Mouse (Mus musculus) kidney, adult 2 months (tissue): ENCODE measurements around the gene Slc9b2. TPM values are rescaled to one million over a fixed set of nuclear protein-coding genes. Genes with fewer than 3 reads are reported as not detected.

Experiments
- DNase-seq: peaks from one replicate; pipeline ENCODE4 v3.0.0; 2021
- H3K27ac ChIP-seq: fragments of 200-500 bp; 2 replicates; pipeline ENCODE4 v1.5.1; 2012; ENCODE audit warnings: low read depth, low read length, control low read depth, inconsistent platforms; ENCODE audit not compliant: insufficient read depth
- H3K27me3 ChIP-seq: fragments of 200-500 bp; replicated peaks from 2 replicates; pipeline ENCODE4 v1.6.1; 2012; ENCODE audit warnings: mild to moderate bottlenecking, moderate library complexity, low read length, inconsistent platforms; ENCODE audit not compliant: control insufficient read depth, insufficient read depth
- H3K36me3 ChIP-seq: fragments of 200-500 bp; 2 replicates; pipeline ENCODE4 v1.6.1; 2012; ENCODE audit warnings: mild to moderate bottlenecking, moderate library complexity, low read length, inconsistent platforms; ENCODE audit not compliant: control insufficient read depth, insufficient read depth
- H3K4me1 ChIP-seq: fragments of 200-500 bp; 2 replicates; pipeline ENCODE4 v1.6.1; 2011; ENCODE audit warnings: low read length; ENCODE audit not compliant: control insufficient read depth, insufficient read depth
- H3K4me3 ChIP-seq: fragments of 200-500 bp; 2 replicates; pipeline ENCODE4 v1.5.1; 2011; ENCODE audit warnings: mild to moderate bottlenecking, low read depth, low read length, control low read depth; ENCODE audit not compliant: insufficient read depth
- CTCF ChIP-seq: fragments of 200-500 bp; conservative IDR thresholded peaks from 2 replicates; pipeline ENCODE4 v1.5.1; 2011; ENCODE audit warnings: low read depth, mild to moderate bottlenecking, control low read depth, low read length, moderate library complexity, mixed read lengths; ENCODE audit not compliant: insufficient read depth, insufficient read length
- POLR2A ChIP-seq: fragments of 200-500 bp; IDR thresholded peaks from one replicate; pipeline ENCODE4 v1.6.1; 2011; ENCODE audit warnings: low read depth, low read length, control low read depth
- WGBS: fragments of 180-500 bp; shearing (Covaris S2); methylation state at CpG from one replicate; pipeline ENCODE4 v1.1.7; 2018; 5-methylcytosine and 5-hydroxymethylcytosine counted together
- polyA plus RNA-seq: library from polyadenylated mRNA; depleted of rRNA; stranded (reverse); fragments of >200 nt; gene quantifications from 2 replicates; pipeline ENCODE4 v1.2.3, GENCODE M21; 2012

Gene Slc9b2
- polyA plus RNA-seq, 1 experiment: 0.59 TPM

DNA sequence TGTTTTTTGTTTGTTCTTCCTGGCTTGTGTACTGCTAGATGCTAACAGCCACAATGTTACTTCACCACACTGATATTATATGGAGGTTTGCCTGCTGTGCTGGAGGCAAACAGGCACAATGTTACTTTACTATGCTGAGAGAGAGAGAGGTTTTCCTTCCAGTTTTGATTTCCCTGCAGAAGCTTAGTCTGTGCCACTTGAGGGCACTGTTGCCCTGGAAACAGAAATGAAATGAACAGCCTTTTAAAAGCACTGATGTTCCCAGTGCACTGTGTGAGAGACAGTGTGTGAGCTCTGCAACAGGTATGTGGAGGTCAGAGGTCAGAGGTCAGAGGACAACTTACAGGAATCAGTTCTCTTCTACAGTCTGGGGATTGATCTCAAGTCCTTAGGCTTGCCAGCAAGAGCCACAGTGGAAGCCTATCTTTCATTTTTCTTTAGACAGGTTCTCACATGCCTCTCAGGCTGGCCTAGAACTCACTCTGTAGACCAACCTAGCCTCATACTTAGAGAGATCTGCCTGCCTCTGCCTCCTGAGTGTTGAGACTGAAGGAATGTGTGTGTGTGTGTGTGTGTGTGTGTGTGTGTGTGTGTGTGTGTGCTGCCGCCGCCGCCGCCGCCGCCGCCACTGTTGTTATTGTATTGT, 17.1 kb upstream of the Slc9b2 start:
- WGBS: 98% methylated on average over 7 of the region's 7 CpGs
- peak; percentile 51 for DNase-seq
- H3K4me1 ChIP-seq: peaks cover 2% of the 10 kb centered on the region; the same call in 1 of the 2 replicates
- no peaks in the 10 kb centered on the region for H3K27me3 ChIP-seq
- TF ChIP-seq CTCF (peak; percentile 61), POLR2A (no peak)
- H3K4me3 ChIP-seq: no peak overlapping the region
- H3K36me3 ChIP-seq: peaks cover 3% of the 10 kb centered on the region; the same call in 1 of the 2 replicates
- H3K27ac ChIP-seq: no peak overlapping the region

DNA sequence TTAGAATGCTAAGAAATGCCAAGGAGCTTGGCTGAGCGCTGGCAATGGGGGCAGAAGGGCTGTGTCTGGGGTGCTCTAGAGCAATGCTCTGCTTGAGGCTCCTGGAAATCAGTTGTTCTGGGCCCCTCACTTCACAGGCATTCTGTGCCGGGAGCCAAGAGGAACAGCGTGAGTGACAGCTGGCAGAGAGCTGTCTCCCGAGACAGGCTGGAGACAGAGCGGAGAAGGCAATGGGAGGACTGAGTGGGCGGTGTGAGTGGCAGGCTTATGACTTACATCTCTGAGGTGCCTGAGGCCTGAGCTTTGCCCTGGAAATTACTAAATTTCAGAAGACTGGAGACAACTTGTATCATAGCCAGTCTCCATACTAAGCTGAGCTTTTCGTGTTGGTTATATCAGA, 13.8 kb upstream of the Slc9b2 start:
- 65% methylated on average over 7 of the region's 7 CpGs for WGBS
- Histone ChIP-seq H3K36me3 (peaks cover 3% of the 10 kb centered on the region; the same call in 1 of the 2 replicates), H3K4me3 (no peak overlapping the region), H3K4me1 (peaks cover 2% of the 10 kb centered on the region; the same call in 1 of the 2 replicates), H3K27ac (no peak overlapping the region), H3K27me3 (no peaks in the 10 kb centered on the region)
- DNase-seq: no peak
- no peak for TF ChIP-seq POLR2A
- TF ChIP-seq CTCF: no peak

DNA sequence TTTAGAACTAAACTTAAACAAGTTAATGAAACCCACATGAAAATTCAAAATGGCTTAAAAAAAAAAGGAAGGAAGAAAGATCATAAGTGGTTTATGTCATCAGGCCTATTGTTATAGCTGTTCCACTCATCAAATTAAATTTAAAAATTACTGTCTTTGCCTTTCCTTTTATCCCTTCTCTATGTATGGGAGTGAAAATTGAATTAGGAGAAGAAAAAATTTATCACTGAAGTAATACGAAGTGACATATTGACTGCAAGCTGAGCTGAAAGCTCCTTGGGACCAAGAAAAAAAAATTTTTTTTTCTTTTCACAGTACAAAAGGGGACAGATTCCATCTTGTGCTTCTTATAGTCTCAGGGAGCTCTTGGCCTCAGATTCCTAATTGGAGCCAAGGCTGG, 11.9 kb upstream of the Slc9b2 start:
- Histone ChIP-seq H3K27ac (no peak overlapping the region), H3K27me3 (no peaks in the 10 kb centered on the region), H3K36me3 (peaks cover 1% of the 10 kb centered on the region; the same call in 1 of the 2 replicates), H3K4me3 (no peak overlapping the region), H3K4me1 (no peaks in the 10 kb centered on the region)
- 82% methylated on average over 1 of the region's 1 CpGs for WGBS
- TF ChIP-seq POLR2A: no peak
- TF ChIP-seq CTCF: no peak
- no peak for DNase-seq

DNA sequence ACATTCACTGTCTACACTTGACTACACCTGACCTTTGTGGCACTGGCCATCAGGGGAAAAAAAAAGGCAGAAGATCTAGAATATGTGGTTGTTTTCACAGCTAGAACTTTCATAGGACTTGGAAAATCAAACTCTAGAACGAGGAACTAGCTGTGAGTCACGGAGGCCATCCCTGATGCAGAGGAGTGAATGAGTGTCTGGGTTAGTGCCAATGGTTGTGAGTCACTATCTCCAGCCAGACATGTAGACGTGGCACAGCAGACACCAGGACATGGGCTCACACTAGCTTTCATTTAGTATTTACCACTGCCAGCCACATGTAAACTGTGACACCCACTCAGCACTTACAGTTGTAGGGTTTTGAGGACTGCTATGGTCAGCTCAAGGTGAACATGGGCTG, 8.9 kb upstream of the Slc9b2 start:
- WGBS: 70% methylated on average over 3 of the region's 3 CpGs
- no peak for DNase-seq
- Histone ChIP-seq H3K36me3 (no peaks in the 10 kb centered on the region; the same call in 1 of the 2 replicates), H3K27me3 (no peaks in the 10 kb centered on the region), H3K4me1 (no peaks in the 10 kb centered on the region), H3K27ac (no peak overlapping the region), H3K4me3 (no peak overlapping the region)
- no peak for TF ChIP-seq POLR2A
- no peak for TF ChIP-seq CTCF

DNA sequence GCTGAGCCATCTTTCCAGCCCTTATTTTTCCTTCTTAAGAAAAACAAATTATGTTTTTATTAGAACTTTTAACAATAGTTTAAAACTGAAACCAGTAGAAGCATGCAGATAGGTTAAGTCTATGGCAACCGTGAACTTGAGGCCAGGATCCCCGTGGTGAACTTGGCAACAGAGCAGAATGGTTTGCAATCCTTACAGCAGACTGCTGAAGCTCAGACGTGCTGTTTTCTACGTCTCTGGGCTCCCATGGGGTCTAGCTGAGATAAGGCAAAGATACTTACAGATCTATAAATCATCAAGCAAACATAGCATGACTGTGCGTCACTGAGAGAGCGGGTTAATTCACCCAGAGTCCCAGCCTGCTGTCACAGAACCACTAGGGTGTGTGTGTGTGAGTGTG, 7.4 kb upstream of the Slc9b2 start:
- Histone ChIP-seq H3K36me3 (no peaks in the 10 kb centered on the region; the same call in 1 of the 2 replicates), H3K4me3 (no peak overlapping the region), H3K4me1 (no peaks in the 10 kb centered on the region), H3K27me3 (no peaks in the 10 kb centered on the region), H3K27ac (no peak overlapping the region)
- no peak for DNase-seq
- WGBS: 68% methylated on average over 6 of the region's 6 CpGs
- no peak for TF ChIP-seq POLR2A
- TF ChIP-seq CTCF: no peak

DNA sequence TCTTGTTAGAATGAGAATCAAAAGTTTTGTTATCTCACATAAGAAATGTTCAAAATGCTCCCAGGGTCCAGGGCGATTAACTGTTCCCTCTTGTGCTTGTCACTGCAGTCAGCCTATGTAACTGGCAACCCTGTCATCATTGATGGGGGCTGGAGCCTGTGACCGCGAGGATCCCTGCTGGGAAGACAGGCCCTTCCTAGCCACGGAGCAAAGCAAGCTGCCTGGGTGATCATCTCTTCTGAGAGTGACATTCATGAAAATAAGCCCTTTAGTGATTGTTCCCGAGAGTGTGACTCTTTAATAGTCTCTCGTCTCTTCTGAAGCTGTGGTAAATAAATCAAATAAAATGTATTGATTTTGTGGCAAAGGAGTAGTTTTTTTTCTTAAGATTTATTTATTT, 3.4 kb upstream of the Slc9b2 start:
- Histone ChIP-seq H3K36me3 (no peaks in the 10 kb centered on the region; the same call in 1 of the 2 replicates), H3K27ac (no peak overlapping the region), H3K27me3 (no peaks in the 10 kb centered on the region), H3K4me3 (no peak overlapping the region), H3K4me1 (no peaks in the 10 kb centered on the region; the same call in 1 of the 2 replicates)
- DNase-seq: no peak
- WGBS: 70% methylated on average over 6 of the region's 6 CpGs
- TF ChIP-seq POLR2A (no peak), CTCF (no peak)

DNA sequence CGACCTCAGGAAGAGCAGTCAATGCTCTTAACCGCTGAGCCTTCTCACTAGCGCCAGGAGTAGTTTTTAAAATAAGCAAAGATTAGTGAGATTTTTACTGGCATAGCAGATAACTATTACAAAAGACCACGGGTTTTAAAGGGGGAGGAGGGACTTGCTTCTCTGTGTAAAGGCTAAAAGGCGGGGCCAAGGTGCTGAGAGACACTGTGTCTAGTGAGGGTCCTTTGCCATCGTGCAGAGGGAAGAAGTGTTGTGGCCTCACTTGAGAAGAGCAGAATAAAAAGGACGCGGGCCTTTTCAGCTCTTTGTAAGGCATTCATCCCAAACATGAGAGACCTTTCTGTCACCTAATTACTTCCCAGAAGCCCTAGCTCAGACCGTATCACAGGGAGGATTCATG, 2.9 kb upstream of the Slc9b2 start:
- Histone ChIP-seq H3K36me3 (no peaks in the 10 kb centered on the region; the same call in 1 of the 2 replicates), H3K4me3 (no peak overlapping the region), H3K4me1 (no peaks in the 10 kb centered on the region; the same call in 1 of the 2 replicates), H3K27me3 (no peaks in the 10 kb centered on the region), H3K27ac (no peak overlapping the region)
- DNase-seq: no peak
- WGBS: 52% methylated on average over 9 of the region's 9 CpGs
- no peak for TF ChIP-seq CTCF
- TF ChIP-seq POLR2A: no peak
